Mouse (Mus musculus) heart, embryonic 12.5 days (tissue): ENCODE results near the gene 1700034J05Rik. TPM values are rescaled to one million over a fixed set of nuclear protein-coding genes. Genes with fewer than 3 reads are reported as not detected.

ENCODE experiments used
- ATAC-seq: fragments of 200-750 bp; cut with Nextera tagmentation; 2 replicates; pipeline ENCODE4 v1.8.0; 2017; ENCODE audit warnings: moderate TSS enrichment, moderate library complexity; ENCODE audit not compliant: insufficient number of reproducible peaks, low FRiP score
- H3K27ac ChIP-seq: fragments of 300-500 bp; sonication (generic); 2 replicates; pipeline ENCODE4 v1.5.1; 2016; ENCODE audit warnings: mild to moderate bottlenecking, moderate library complexity; ENCODE audit not compliant: poor library complexity, severe bottlenecking
- H3K27me3 ChIP-seq: fragments of 300-500 bp; sonication (generic); replicated peaks from 2 replicates; pipeline ENCODE4 v1.6.1; 2016; ENCODE audit warnings: mild to moderate bottlenecking, moderate library complexity
- H3K36me3 ChIP-seq: fragments of 300-500 bp; sonication (generic); 2 replicates; pipeline ENCODE4 v1.6.1; 2016; ENCODE audit warnings: mild to moderate bottlenecking, moderate library complexity
- H3K4me1 ChIP-seq: fragments of 300-500 bp; sonication (generic); replicated peaks from 2 replicates; pipeline ENCODE4 v1.6.1; 2016; ENCODE audit warnings: mild to moderate bottlenecking
- H3K4me2 ChIP-seq: fragments of 300-500 bp; sonication (generic); 2 replicates; pipeline ENCODE4 v1.6.1; 2016; ENCODE audit warnings: mild to moderate bottlenecking, moderate library complexity
- H3K4me3 ChIP-seq: fragments of 300-500 bp; sonication (generic); 2 replicates; pipeline ENCODE4 v1.5.1; 2016; ENCODE audit warnings: mild to moderate bottlenecking
- H3K9ac ChIP-seq: fragments of 300-500 bp; sonication (generic); 2 replicates; pipeline ENCODE4 v1.6.1; 2016; ENCODE audit warnings: mild to moderate bottlenecking, moderate library complexity
- H3K9me3 ChIP-seq: fragments of 300-500 bp; sonication (generic); replicated peaks from 2 replicates; pipeline ENCODE4 v1.6.1; 2016; ENCODE audit warnings: mild to moderate bottlenecking, moderate library complexity
- WGBS: fragments of 180-500 bp; shearing (Covaris S2); methylation state at CpG from one replicate; pipeline ENCODE4 v1.1.7; 2016; 5-methylcytosine and 5-hydroxymethylcytosine counted together
- polyA plus RNA-seq: library from polyadenylated mRNA; unstranded; fragments of >200 nt; fragmentation: Nextera tagmentation; extraction: Ambion mirVana; gene quantifications from 2 replicates; pipeline ENCODE4 v1.2.1, GENCODE M21; 2016

The 1700034J05Rik gene
- polyA plus RNA-seq, 1 experiment from 2014 or later: 0.17 TPM

DNA sequence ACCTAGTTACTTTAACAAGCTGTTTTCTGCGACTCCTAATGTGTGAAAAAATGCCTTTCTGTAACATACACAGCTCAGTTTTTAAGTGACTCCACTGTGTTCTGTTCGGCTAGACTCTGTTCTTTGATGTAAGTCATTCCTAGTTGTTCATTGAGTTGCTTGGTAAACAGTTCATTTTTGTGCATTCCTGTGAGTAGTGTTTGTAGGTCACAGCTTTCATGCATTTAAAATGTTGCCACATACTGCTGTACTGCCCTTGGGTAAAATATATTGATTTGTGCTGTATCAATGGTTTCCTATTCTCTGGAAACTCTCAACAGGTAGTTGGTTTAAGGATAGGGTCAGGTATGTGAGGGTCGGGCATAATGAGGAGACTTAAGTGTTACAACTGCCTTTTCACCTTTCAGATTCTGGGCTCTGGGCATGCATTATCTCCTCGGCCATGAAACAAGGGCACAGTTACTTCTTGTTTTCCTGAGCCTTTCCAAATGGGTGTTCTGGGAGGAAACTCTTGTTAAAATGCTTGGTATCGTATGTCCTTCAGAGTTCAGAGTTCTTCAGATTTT is 27.7 kb downstream of the 1700034J05Rik start:
- no peak overlapping the region for H3K4me3 ChIP-seq
- no peaks in the 10 kb centered on the region for H3K27me3 ChIP-seq
- 67% methylated on average over 5 of the region's 5 CpGs for WGBS
- H3K36me3 ChIP-seq: no peaks in the 10 kb centered on the region
- H3K27ac ChIP-seq: no peak overlapping the region
- no peak overlapping the region for H3K9ac ChIP-seq
- peaks cover 27% of the 10 kb centered on the region for H3K4me1 ChIP-seq
- no peaks in the 10 kb centered on the region for H3K9me3 ChIP-seq
- H3K4me2 ChIP-seq: no peak overlapping the region
- ATAC-seq: no peak

DNA sequence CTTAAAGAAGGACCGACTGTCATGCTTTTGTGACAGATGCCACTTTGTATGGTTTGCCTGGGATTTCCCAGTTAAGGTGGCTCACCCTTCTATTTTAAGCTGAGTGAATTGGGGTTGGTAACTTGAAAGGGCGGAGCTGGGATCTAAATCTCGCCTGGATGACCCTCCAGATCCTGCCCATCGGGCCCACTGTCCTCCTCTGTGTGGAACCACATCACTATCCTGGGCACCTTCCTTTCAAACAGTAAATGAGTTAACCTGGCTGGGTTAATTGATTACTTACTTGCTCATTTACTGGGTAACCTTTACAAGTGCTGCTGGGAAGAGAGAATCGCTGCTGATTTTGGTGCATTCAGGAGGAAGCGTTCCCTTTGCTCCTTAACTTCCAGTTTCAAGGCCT is 35.9 kb downstream of the 1700034J05Rik start:
- Histone ChIP-seq H3K9ac (no peak overlapping the region), H3K36me3 (peaks cover 4% of the 10 kb centered on the region; the same call in 1 of the 2 replicates), H3K4me1 (peaks cover 28% of the 10 kb centered on the region), H3K4me3 (no peak overlapping the region), H3K9me3 (no peaks in the 10 kb centered on the region), H3K27ac (no peak overlapping the region), H3K27me3 (no peaks in the 10 kb centered on the region), H3K4me2 (no peak overlapping the region)
- 74% methylated on average over 6 of the region's 6 CpGs for WGBS
- ATAC-seq: no peak

DNA sequence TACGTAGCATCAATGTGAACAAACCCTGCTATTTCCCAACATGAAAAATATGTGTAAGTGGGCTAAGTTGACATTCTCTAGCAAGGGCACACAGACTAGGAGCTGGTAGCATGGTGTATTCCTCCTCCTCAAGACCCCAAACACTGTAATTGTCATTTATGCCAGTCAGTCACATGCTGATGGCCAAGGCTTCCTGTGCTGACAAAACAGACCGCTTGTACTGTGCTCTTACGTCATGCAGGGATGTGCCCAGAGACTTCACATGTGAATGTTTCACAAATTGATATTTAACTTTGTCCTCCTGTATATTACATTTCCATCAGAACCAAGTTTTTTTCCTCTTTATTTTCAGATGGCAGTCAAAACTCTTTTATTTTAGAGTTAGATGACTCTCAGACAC is 36.8 kb downstream of the 1700034J05Rik start:
- Histone ChIP-seq H3K9ac (no peak overlapping the region), H3K27me3 (no peaks in the 10 kb centered on the region), H3K4me3 (no peak overlapping the region), H3K4me1 (peaks cover 38% of the 10 kb centered on the region), H3K4me2 (no peak overlapping the region), H3K27ac (no peak overlapping the region), H3K9me3 (no peaks in the 10 kb centered on the region), H3K36me3 (peaks cover 4% of the 10 kb centered on the region; the same call in 1 of the 2 replicates)
- WGBS: 79% methylated on average over 3 of the region's 3 CpGs
- no peak for ATAC-seq

DNA sequence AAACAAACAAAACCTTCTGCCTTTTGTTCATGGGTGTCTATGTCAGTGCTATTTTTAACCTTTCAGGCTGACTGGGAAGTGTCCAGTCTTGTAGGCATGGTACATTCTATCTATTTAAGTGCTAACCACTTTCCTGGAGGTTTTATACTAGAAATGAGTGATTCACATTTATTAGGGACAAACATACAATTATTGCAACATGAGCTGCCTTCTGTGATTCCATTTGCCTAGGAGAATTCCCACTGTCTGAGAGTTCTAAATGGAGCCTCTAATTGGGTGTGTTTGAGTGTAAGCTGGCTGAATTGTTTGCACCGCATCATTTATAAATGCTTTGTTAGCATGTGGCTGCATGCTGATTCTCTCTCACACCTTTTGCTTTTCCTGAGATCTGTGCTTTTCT is 38.4 kb downstream of the 1700034J05Rik start:
- Histone ChIP-seq H3K9me3 (no peaks in the 10 kb centered on the region), H3K9ac (no peak overlapping the region), H3K4me3 (no peak overlapping the region), H3K4me2 (no peak overlapping the region), H3K27ac (no peak overlapping the region), H3K4me1 (peaks cover 54% of the 10 kb centered on the region), H3K36me3 (peaks cover 4% of the 10 kb centered on the region; the same call in 1 of the 2 replicates), H3K27me3 (no peaks in the 10 kb centered on the region)
- ATAC-seq: no peak
- WGBS: 92% methylated on average over 1 of the region's 1 CpGs

DNA sequence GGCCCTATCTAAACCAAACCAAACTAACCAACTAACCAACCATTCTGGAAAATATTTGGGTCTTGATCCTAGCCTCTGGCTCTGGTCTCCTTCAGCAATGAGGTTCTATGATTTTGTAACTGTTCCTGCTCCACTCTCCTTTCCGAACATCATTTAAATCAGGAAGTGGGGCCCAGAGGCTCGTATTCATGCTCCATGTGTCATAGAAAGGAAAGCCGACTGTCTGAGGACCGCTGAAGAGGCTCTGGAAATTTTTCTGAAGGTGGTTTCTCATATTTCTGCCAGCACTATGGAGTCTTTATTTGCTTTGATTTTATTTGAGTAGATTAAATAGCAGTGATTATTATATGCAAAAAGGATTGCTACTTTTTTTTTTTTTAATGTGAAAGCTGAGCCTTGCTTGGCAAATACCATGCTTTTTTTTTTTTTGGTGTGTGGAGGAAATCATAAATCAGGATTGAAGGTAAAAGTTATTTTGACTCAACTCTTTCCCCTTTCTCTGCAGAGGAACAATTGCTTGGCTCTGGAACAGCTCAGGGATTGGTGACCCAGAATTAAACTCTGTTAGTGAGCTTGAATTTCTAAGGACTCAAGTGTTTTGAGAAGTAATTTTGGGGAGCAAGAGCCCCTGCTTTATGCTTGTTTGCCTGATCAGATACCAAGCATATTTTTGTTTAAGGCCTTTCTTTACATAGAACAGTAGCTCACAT is 40.6 kb downstream of the 1700034J05Rik start:
- H3K9me3 ChIP-seq: no peaks in the 10 kb centered on the region
- H3K4me1 ChIP-seq: peaks cover 67% of the 10 kb centered on the region
- H3K27ac ChIP-seq: peak overlapping the region; percentile 41
- H3K9ac ChIP-seq: no peak overlapping the region
- H3K4me3 ChIP-seq: no peak overlapping the region
- no peak for ATAC-seq
- H3K27me3 ChIP-seq: no peaks in the 10 kb centered on the region
- peaks cover 4% of the 10 kb centered on the region; the same call in 1 of the 2 replicates for H3K36me3 ChIP-seq
- H3K4me2 ChIP-seq: no peak overlapping the region
- 46% methylated on average over 4 of the region's 4 CpGs for WGBS

DNA sequence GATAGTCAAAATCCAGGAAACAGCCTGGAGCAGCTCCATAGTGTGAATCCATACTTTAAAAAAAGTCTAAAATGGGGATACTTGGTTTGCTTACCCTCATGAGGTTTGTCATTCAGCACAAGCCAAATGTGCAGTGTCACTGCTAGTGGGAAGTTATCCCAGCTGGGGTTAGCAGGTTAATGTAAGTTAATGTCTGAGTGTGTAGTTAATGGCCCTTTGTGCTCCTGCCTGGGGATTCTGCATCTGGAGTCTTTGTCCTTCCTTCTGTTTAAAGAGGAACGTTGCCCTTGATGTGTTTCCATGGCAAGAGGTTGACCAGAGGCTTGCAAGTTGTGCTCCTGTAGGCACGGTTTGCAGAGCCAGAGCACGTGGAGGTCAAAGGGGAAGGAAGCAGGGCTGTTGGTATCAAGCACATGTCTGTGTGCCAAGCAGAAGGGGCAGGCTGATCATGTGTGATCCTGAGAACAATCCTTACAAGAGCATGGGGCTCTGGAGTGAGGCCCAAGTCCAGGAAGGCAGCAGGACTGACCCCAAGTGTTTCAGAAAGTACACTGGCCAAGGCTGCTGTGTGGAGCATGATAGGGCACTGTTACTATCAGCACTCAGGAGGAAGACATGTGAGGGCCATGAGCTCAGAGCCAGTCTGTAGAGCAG is 41.3 kb downstream of the 1700034J05Rik start:
- WGBS: 23% methylated on average over 3 of the region's 3 CpGs
- H3K36me3 ChIP-seq: no peaks in the 10 kb centered on the region
- H3K27me3 ChIP-seq: no peaks in the 10 kb centered on the region
- no peak overlapping the region for H3K4me2 ChIP-seq
- no peak overlapping the region for H3K4me3 ChIP-seq
- peak; percentile 61 for ATAC-seq
- no peaks in the 10 kb centered on the region for H3K9me3 ChIP-seq
- no peak overlapping the region for H3K9ac ChIP-seq
- peak overlapping the region; percentile 41 for H3K27ac ChIP-seq
- H3K4me1 ChIP-seq: peaks cover 67% of the 10 kb centered on the region

DNA sequence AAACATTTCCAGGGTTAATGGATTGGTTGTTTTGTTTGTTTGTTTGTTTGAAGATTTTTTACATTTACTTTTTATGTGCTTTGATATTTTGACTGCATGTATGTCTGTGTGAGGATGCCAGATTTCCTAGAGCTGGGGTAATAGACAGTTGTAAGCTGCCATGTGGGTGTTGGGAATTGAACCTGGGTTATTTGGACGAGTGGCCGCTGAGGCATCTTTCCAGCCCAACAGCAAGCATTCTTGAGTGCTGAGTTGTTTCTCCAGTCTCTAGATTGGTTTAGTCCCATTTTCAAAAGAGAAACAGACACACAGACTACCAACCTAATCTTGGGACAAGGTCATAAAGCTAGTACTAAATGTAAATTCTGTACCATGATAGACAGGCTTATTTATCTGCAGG is 43.4 kb downstream of the 1700034J05Rik start:
- Histone ChIP-seq H3K4me2 (no peak overlapping the region), H3K9me3 (no peaks in the 10 kb centered on the region), H3K9ac (no peak overlapping the region), H3K4me3 (no peak overlapping the region), H3K27ac (no peak overlapping the region), H3K4me1 (peaks cover 76% of the 10 kb centered on the region), H3K27me3 (no peaks in the 10 kb centered on the region), H3K36me3 (no peaks in the 10 kb centered on the region)
- no peak for ATAC-seq
- 66% methylated on average over 2 of the region's 2 CpGs for WGBS

DNA sequence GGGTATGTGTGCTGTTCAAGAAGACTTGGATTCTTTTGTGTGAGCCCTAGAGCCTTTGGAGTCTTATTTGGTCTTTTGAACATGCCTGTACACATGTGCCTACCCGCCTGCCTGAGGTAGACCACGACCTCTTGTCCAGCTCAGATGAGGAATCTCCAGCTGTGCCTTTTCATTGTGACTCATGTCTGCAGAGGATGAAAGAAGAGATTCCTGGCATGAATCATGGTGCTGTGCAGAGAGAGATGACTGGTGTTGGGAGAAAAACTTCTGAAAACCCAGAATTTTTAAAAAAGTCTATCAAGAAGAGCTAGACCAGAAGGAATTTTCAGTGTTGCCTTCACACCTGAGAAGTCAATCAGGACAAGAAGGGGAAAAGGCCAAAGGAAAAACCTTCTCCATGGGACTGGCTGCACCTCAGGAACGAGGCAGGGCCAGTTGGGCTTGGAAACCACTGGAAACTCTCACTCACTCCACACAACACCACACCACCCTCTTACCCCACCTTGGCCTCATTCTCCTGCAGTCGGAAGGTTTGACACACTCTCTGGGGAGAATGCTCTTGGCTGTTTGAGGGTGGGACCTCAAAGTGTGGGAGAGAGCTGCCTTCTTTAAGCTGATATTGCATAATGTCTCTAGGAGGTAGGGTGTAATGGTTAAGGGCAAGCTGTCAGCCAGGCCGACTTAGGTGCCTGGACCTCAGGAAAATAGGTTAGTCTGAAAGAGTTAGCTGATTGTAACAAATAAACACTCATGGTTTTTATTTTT is 44.3 kb downstream of the 1700034J05Rik start:
- H3K4me2 ChIP-seq: no peak overlapping the region
- H3K9ac ChIP-seq: no peak overlapping the region
- no peak for ATAC-seq
- no peak overlapping the region for H3K27ac ChIP-seq
- H3K4me1 ChIP-seq: peaks cover 70% of the 10 kb centered on the region
- no peaks in the 10 kb centered on the region for H3K36me3 ChIP-seq
- H3K27me3 ChIP-seq: no peaks in the 10 kb centered on the region
- no peak overlapping the region for H3K4me3 ChIP-seq
- WGBS: 70% methylated on average over 5 of the region's 5 CpGs
- H3K9me3 ChIP-seq: no peaks in the 10 kb centered on the region

DNA sequence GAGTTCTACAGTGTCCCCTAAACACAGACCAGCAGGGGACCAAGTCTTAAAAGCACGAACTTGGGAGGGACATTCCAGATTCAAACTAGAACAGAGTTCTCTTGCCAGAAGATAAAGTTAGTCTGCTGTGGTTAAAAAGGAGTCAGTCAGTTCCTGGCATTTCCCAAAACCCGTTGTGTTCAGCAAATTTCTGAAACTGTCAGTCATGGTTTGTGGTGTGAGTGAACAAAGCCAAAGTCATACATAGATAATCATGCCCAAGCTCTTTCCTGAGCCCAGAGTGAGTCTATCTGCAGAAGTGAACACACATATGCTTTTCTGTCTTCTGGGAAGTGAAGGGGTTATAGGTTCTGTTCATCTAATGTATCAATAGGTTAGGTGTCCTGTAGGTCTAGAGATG is 45.4 kb downstream of the 1700034J05Rik start:
- 47% methylated on average over 2 of the region's 2 CpGs for WGBS
- no peaks in the 10 kb centered on the region for H3K27me3 ChIP-seq
- peaks cover 70% of the 10 kb centered on the region for H3K4me1 ChIP-seq
- no peak overlapping the region for H3K9ac ChIP-seq
- H3K9me3 ChIP-seq: no peaks in the 10 kb centered on the region
- H3K4me2 ChIP-seq: no peak overlapping the region
- H3K36me3 ChIP-seq: no peaks in the 10 kb centered on the region
- no peak for ATAC-seq
- no peak overlapping the region for H3K4me3 ChIP-seq
- H3K27ac ChIP-seq: no peak overlapping the region

DNA sequence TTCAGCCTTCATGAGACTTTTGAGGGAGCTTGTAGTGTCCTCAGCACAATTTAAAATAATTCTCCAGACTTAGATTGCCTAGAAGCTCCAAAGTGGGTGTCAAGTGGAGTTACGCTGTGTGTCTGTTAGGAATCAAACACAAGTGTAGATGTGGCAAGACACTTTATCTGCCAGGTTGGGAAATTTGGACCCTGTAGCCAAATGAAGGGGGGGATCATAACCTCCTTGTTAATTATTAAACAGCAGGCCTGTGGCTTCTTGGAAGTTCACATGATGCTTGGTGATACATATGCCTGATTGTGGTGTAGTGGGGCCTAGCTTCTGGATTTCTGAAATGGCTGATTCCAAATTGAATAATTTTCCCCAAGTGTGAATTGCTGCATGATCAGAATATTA is 46.4 kb downstream of the 1700034J05Rik start:
- Histone ChIP-seq H3K4me3 (no peak overlapping the region), H3K9me3 (no peaks in the 10 kb centered on the region), H3K27ac (no peak overlapping the region), H3K36me3 (no peaks in the 10 kb centered on the region), H3K27me3 (no peaks in the 10 kb centered on the region), H3K4me1 (peaks cover 67% of the 10 kb centered on the region), H3K9ac (no peak overlapping the region), H3K4me2 (no peak overlapping the region)
- ATAC-seq: no peak
- 67% methylated on average over 1 of the region's 1 CpGs for WGBS
